Mouse (Mus musculus) heart, embryonic 15.5 days (tissue): ENCODE data around the gene Taar6. TPM values are rescaled to one million over a fixed set of nuclear protein-coding genes. Genes with fewer than 3 reads are reported as not detected.

ENCODE experiments used
- polyA plus RNA-seq: library from polyadenylated mRNA; unstranded; fragments of >200 nt; fragmentation: Nextera tagmentation; extraction: Ambion mirVana; gene quantifications from 2 replicates; pipeline ENCODE4 v1.2.1, GENCODE M21; 2015

The Taar6 gene
- polyA plus RNA-seq, 1 experiment from 2014 or later, result not detected

Other genes starting within 250 kb of the Taar6 start
- gene Rps12, start 198.4 kb downstream of the Taar6 start, polyA plus RNA-seq, result 89.3 and 90.3 TPM in 2 replicates
- gene Slc18b1, start 188.7 kb downstream of the Taar6 start, polyA plus RNA-seq, result 8.0 and 8.9 TPM in 2 replicates
- 0.15 and 0.22 TPM in 2 replicates for gene Vnn3, start 134.2 kb downstream of the Taar6 start, polyA plus RNA-seq
- 2.1 and 2.2 TPM in 2 replicates for gene Vnn1, start 91.0 kb downstream of the Taar6 start, polyA plus RNA-seq
- gene Taar1, start 65.3 kb downstream of the Taar6 start, polyA plus RNA-seq, result not detected in 2 replicates
- gene Taar2, start 47.1 kb downstream of the Taar6 start, polyA plus RNA-seq, result not detected in 2 replicates
- gene Taar3, start 36.1 kb downstream of the Taar6 start, polyA plus RNA-seq, result not detected in 2 replicates
- not detected in 2 replicates for gene Taar4, start 25.2 kb downstream of the Taar6 start, polyA plus RNA-seq
- gene Taar5, start 14.9 kb downstream of the Taar6 start, polyA plus RNA-seq, result not detected in 2 replicates
- gene Taar7a, start 7.8 kb upstream of the Taar6 start, polyA plus RNA-seq, result not detected in 2 replicates
- gene Taar7b, start 14.3 kb upstream of the Taar6 start, polyA plus RNA-seq, result not detected in 2 replicates
- not detected in 2 replicates for gene Taar7d, start 41.6 kb upstream of the Taar6 start, polyA plus RNA-seq
- not detected in 2 replicates for gene Taar7e, start 52.0 kb upstream of the Taar6 start, polyA plus RNA-seq
- not detected in 2 replicates for gene Taar7f, start 63.9 kb upstream of the Taar6 start, polyA plus RNA-seq
- gene Taar8a, start 90.9 kb upstream of the Taar6 start, polyA plus RNA-seq, result not detected in 2 replicates
- gene Taar8b, start 106.6 kb upstream of the Taar6 start, polyA plus RNA-seq, result not detected in 2 replicates
- not detected in 2 replicates for gene Taar8c, start 116.3 kb upstream of the Taar6 start, polyA plus RNA-seq
- gene Taar9, start 123.9 kb upstream of the Taar6 start, polyA plus RNA-seq, result not detected in 2 replicates
- 68.4 and 74.8 TPM in 2 replicates for gene Stx7, start 163.7 kb upstream of the Taar6 start, polyA plus RNA-seq
- gene Moxd1, start 237.9 kb upstream of the Taar6 start, polyA plus RNA-seq, result 11.4 and 12.8 TPM in 2 replicates